Mouse (Mus musculus): ENCODE results near the gene Olfml2a.
A peak's percentile ranks its signal among the peaks of the same experiment; 100 is the strongest.

GRCm38 (mm10) chr2:39008350-39008851 lies 76.6 kb downstream of the Olfml2a start:
- TF ChIP-seq CTCF (IDR thresholded peaks at IDR 0.05; ENCODE audit: low read depth) (0 out of 2 replicates have a peak, but pooled peaks have one; percentile 6), EP300 (IDR thresholded peaks at IDR 0.05; ENCODE audit: low read depth) (no peak)

Data from liver, embryonic 14.5 days (tissue).